Mouse (Mus musculus): ENCODE measurements around the gene Bcl2.

- TF ChIP-seq SIN3A (IDR thresholded peaks at IDR 0.05; ENCODE audit: low read length) = peak; percentile 48; the same call in 1 of the 2 replicates
- TF ChIP-seq TCF12 (IDR thresholded peaks at IDR 0.05; ENCODE audit: low read depth, low read length) = peak; percentile 86
- TF ChIP-seq CTCF (conservative IDR thresholded peaks at IDR 0.05 in 1 of 2, IDR thresholded peaks at IDR 0.05 in 1 of 2; ENCODE audit: low read depth in 2 of 2, low read length in 2 of 2) = no peak
- TF ChIP-seq CHD2 (IDR thresholded peaks at IDR 0.05; ENCODE audit: low read length) = peak; percentile 72
Observed at GRCm38 (mm10) chr1:106515611-106516010, 198.5 kb downstream of the Bcl2 start.
